Mouse (Mus musculus): ENCODE data around the gene Lpin1. TPM values are rescaled to one million over a fixed set of nuclear protein-coding genes. Genes with fewer than 3 reads are reported as not detected.

The Lpin1 gene
- polyA plus RNA-seq, 1 experiment from 2014 or later: 6.6 TPM

DNA sequence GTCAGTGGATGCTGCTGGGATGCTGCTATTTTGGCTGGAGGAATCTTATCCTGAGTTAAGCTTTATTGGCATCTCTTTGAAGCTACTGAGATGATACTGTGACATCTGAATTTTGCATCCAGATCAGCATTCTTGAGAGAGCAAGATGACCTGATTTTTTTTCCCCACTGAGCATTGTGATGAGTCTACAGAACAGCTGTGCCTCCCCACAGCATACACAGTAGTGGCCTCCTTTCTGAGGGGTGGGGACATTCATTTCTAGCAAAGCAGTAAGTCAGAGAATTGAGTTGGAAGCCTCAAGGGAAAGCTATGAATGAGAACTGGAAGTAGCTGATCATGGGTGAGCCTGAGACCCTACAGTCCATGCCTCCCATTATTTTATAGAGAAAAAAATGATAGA, 121.9 kb downstream of the Lpin1 start:
- no peaks in the 10 kb centered on the region for H3K27me3 ChIP-seq (ENCODE audit: control insufficient read depth, insufficient read depth, low read length)
- H3K4me2 ChIP-seq (ENCODE audit: low read depth, low read length): no peak overlapping the region
- no peaks in the 10 kb centered on the region for H3K4me1 ChIP-seq (ENCODE audit: control insufficient read depth, insufficient read depth, low read length)
- no peaks in the 10 kb centered on the region for H3K9me3 ChIP-seq (replicated peaks; ENCODE audit: control insufficient read depth, low read length)
- no peak for ATAC-seq (ENCODE audit: insufficient read depth, low FRiP score)
- H3K9ac ChIP-seq (ENCODE audit: low read length): no peak overlapping the region
- no peak overlapping the region for H3K4me3 ChIP-seq (replicated peaks; ENCODE audit: low read length)
- no peaks in the 10 kb centered on the region for H3K36me3 ChIP-seq (ENCODE audit: control insufficient read depth, insufficient read depth, low read length)
- no peak overlapping the region for H3K27ac ChIP-seq (ENCODE audit: low read length)

DNA sequence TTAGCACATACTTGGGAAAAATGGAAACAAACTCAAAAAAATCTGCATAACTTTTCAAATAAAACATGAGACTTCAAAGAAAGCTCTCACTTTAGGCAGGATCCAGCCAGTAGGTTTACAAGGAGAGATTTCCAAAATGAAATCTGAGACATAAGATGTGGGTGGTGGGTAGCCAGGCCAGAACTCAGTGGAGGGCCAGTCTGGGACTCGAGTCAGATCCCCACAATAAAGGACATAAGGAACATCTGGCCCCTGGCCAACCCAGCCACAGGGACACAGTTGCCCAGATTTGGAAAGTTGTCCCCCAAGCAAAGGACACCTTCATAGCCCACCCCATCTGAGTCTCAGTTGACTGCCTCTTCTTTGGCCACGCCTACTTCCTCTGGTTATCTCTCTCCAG, 123.3 kb downstream of the Lpin1 start:
- no peak for ATAC-seq (ENCODE audit: insufficient read depth, low FRiP score)
- no peaks in the 10 kb centered on the region for H3K36me3 ChIP-seq (ENCODE audit: control insufficient read depth, insufficient read depth, low read length)
- H3K4me2 ChIP-seq (ENCODE audit: low read depth, low read length): no peak overlapping the region
- H3K27me3 ChIP-seq (ENCODE audit: control insufficient read depth, insufficient read depth, low read length): no peaks in the 10 kb centered on the region
- no peaks in the 10 kb centered on the region for H3K9me3 ChIP-seq (replicated peaks; ENCODE audit: control insufficient read depth, low read length)
- no peaks in the 10 kb centered on the region for H3K4me1 ChIP-seq (ENCODE audit: control insufficient read depth, insufficient read depth, low read length)
- no peak overlapping the region for H3K9ac ChIP-seq (ENCODE audit: low read length)
- no peak overlapping the region for H3K4me3 ChIP-seq (replicated peaks; ENCODE audit: low read length)
- 47% methylated on average over 2 of the region's 2 CpGs for WGBS
- no peak overlapping the region for H3K27ac ChIP-seq (ENCODE audit: low read length)

Other genes starting within 250 kb of the Lpin1 start
- not detected in 2 replicates for gene Ntsr2, start 42.4 kb upstream of the Lpin1 start, polyA plus RNA-seq (2015; fragmentation: Nextera tagmentation; extraction: Ambion mirVana)
- 0.80 and 1.0 TPM in 2 replicates for gene Greb1, start 189.9 kb upstream of the Lpin1 start, polyA plus RNA-seq (2015; fragmentation: Nextera tagmentation; extraction: Ambion mirVana)
- gene E2f6, start 200.0 kb upstream of the Lpin1 start, polyA plus RNA-seq (2015; fragmentation: Nextera tagmentation; extraction: Ambion mirVana): 26.5 and 27.9 TPM in 2 replicates